Mouse (Mus musculus) splenic B cell, adult 2 months (primary cell): ENCODE measurements around the gene Stmn1.

Source experiments
- DNase-seq: peaks from one replicate; pipeline ENCODE4 v3.0.0-alpha.2; 2011; ENCODE audit warnings: low read depth, low spot score
- H3K27me3 ChIP-seq: 2 replicates; pipeline ENCODE4 v1.6.1; 2012; ENCODE audit warnings: mild to moderate bottlenecking, low read length, moderate library complexity, mixed read lengths; ENCODE audit not compliant: control insufficient read depth, poor library complexity, insufficient read depth, severe bottlenecking
- H3K36me3 ChIP-seq: 2 replicates; pipeline ENCODE4 v1.6.1; 2012; ENCODE audit warnings: mild to moderate bottlenecking, low read length, moderate library complexity, mixed read lengths; ENCODE audit not compliant: control insufficient read depth, poor library complexity, insufficient read depth, severe bottlenecking

The Stmn1 gene

DNA sequence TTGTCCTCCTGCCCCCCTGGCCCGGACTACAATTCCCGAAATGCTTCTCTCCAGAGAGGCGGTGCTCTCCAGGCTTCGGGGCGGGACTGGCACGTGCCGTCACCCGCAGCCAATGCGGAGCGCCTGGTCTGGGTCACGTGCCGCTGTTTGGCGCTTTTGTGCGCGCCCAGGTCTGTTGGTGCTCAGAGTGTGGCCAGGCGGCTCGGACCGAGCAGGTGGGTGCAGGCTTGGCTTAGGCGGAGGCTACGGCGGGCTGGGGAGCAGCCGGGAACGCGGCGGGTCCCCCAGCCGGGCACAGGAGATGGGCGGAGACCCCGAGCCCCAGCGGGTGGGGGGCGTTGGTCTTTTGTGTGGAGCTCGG lies at the start of gene Stmn1:
Stmn1 (plus strand) TSS at position 106 of the 361 bp plus-strand sequence.
- peak; percentile 94 for DNase-seq
- Histone ChIP-seq H3K36me3 (no peaks in the 10 kb centered on the region), H3K27me3 (no peaks in the 10 kb centered on the region)

GRCm38 (mm10) chr4:134421971-134422370 lies 46.1 kb upstream of the Stmn1 start:
- no peaks in the 10 kb centered on the region for H3K36me3 ChIP-seq
- no peaks in the 10 kb centered on the region for H3K27me3 ChIP-seq
- DNase-seq, result no peak

DNA sequence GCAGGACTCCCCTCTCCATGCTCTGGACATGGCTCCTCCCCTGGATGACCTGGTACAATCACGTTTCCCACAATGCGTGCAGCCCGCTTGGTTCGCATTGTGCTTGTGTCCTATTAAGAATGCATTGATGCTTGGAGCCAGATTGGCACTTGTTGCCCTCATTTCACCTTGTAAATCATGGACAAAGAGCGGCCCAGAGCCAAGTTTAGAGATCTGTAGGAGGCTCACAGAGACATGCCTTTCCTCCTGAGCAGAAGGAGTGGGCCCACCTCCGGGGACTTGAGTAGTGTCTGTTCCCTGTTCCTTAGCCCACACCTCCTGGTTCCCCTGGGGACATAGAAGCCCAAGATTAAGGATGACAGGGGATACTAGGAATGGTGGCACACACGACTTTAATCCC lies 44.2 kb upstream of the Stmn1 start:
- no peak for DNase-seq
- no peaks in the 10 kb centered on the region for H3K27me3 ChIP-seq
- H3K36me3 ChIP-seq, result no peaks in the 10 kb centered on the region

DNA sequence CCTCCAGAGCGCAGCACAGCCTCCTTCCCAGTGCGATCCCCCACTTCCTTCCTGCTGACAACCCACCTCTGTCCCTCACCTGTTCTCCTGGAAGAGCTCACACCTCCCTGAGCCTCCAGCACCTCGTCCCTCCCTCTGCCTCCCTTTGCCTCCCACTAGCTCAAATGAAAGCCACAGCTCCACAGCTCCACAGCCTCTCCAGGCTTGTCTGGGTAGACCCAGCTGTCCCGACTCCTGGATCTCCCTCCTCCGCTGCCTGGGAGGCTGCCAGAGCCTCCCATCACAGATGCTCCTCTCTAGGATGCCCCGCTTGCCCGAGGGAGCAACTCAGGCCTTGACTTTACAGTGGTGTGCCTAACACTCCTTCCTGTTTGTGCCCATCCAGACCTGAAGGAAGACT lies 43.0 kb upstream of the Stmn1 start:
- no peak for DNase-seq
- no peaks in the 10 kb centered on the region for H3K36me3 ChIP-seq
- no peaks in the 10 kb centered on the region for H3K27me3 ChIP-seq

GRCm38 (mm10) chr4:134430381-134431004 lies 37.6 kb upstream of the Stmn1 start:
- no peaks in the 10 kb centered on the region for H3K36me3 ChIP-seq
- no peaks in the 10 kb centered on the region for H3K27me3 ChIP-seq
- DNase-seq, result no peak

DNA sequence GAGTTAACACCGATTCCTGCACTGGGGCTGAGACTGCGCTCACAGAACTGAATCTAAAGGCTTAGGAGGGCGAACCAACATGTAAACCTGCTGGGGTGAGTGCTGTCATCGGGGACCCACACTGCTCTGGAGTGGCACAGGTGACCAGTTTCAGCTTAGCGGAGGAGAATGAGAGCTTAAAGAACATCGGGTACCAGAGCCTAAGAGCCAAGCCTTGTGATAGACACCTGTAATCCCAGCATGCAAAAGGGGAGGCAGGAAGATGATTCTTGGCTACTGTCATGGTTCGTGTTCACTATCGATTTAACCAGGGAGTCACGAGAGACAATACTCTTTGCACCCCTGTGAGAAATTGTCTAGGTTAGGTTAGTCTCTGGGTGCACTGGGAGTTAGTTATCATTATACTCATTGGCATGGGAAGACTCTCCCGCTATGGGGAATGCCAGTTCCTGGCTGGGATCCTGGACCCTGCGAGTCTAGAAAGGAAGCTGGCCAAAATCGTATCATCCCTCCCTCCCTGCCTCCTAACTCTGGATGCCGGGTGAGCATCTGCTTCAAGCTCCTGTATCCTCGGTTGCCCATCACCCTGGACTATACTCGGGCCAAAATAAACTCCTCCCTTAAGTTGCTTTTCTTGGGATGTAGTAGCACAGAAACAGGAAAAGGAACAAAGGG lies 35.3 kb upstream of the Stmn1 start:
- no peaks in the 10 kb centered on the region for H3K36me3 ChIP-seq
- no peaks in the 10 kb centered on the region for H3K27me3 ChIP-seq
- no peak for DNase-seq

GRCm38 (mm10) chr4:134436185-134436584 lies 31.9 kb upstream of the Stmn1 start:
- DNase-seq, result no peak
- H3K36me3 ChIP-seq, result no peaks in the 10 kb centered on the region
- no peaks in the 10 kb centered on the region for H3K27me3 ChIP-seq

DNA sequence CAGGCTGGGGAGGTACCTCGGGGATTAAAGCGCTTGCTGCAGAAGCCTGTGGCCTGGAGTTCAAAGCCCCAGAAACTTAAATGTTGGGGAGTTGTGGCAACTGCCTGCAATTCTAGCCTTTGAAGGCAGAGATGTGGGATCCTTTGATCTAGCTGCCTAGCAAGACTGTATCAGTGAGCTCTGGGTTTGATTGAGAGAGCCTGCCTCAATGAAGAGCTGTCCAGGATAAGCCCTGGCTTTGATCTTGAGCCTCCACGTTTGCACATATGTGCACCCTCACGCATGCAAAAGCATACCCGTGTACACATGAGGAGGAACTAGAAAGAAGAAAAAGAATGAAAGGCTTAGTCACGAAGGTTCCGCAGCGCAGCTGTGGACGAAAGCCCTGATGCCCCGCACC lies 31.5 kb upstream of the Stmn1 start:
- DNase-seq, result no peak
- Histone ChIP-seq H3K27me3 (no peaks in the 10 kb centered on the region), H3K36me3 (no peaks in the 10 kb centered on the region)

GRCm38 (mm10) chr4:134439119-134439518 lies 29.0 kb upstream of the Stmn1 start:
- no peak for DNase-seq
- H3K27me3 ChIP-seq, result no peaks in the 10 kb centered on the region
- H3K36me3 ChIP-seq, result no peaks in the 10 kb centered on the region

- DNase-seq, result no peak
- Histone ChIP-seq H3K36me3 (no peaks in the 10 kb centered on the region), H3K27me3 (no peaks in the 10 kb centered on the region)
Measured at GRCm38 (mm10) chr4:134439919-134440318, 28.2 kb upstream of the Stmn1 start.

- DNase-seq, result no peak
- Histone ChIP-seq H3K27me3 (no peaks in the 10 kb centered on the region), H3K36me3 (no peaks in the 10 kb centered on the region)
Measured at GRCm38 (mm10) chr4:134442216-134442615, 25.9 kb upstream of the Stmn1 start.

- Histone ChIP-seq H3K27me3 (no peaks in the 10 kb centered on the region), H3K36me3 (no peaks in the 10 kb centered on the region)
- DNase-seq, result no peak
Measured at GRCm38 (mm10) chr4:134443589-134443988, 24.5 kb upstream of the Stmn1 start.

DNA sequence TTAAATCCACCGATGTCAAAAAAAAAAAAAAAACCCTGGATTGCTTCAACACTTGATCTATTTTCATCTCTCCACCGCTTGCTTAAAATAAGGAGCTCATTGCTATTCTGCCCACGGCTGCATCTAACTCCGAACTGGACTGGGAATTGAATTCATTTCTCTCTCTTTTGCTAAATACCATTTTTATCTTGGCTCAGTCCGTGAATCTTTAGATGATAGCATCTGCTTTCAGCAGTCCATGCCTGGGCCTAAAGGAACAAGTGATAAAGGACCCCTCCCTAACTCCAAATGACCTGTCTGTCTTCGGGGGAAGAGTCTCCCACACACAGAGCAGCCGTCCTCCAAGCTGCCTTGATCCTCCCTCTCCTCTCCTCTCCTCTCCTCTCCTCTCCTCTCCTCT lies 23.2 kb upstream of the Stmn1 start:
- Histone ChIP-seq H3K36me3 (no peaks in the 10 kb centered on the region), H3K27me3 (no peaks in the 10 kb centered on the region)
- DNase-seq, result no peak

- no peak for DNase-seq
- no peaks in the 10 kb centered on the region for H3K27me3 ChIP-seq
- no peaks in the 10 kb centered on the region for H3K36me3 ChIP-seq
Measured at GRCm38 (mm10) chr4:134445489-134445888, 22.6 kb upstream of the Stmn1 start.

GRCm38 (mm10) chr4:134447966-134448365 lies 20.2 kb upstream of the Stmn1 start:
- no peak for DNase-seq
- Histone ChIP-seq H3K27me3 (no peaks in the 10 kb centered on the region), H3K36me3 (no peaks in the 10 kb centered on the region)
